Comparison of ENCODE assay signal across 7 mouse cellular contexts in the genomic region with DNA sequence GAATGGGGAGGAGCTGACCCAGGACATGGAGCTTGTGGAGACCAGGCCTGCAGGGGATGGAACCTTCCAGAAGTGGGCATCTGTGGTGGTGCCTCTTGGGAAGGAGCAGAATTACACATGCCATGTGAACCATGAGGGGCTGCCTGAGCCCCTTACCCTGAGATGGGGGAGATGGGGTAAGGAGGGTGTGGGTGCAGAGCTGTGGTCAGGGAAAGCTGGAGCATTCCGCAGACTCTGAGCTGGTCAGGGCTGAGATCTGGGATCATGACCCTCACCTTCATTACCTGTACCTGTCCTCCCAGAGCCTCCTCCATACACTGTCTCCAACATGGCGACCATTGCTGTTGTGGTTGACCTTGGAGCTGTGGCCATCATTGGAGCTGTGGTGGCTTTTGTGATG. TPM values are rescaled to one million over a fixed set of nuclear protein-coding genes. Genes with fewer than 3 reads are reported as not detected.
A peak's percentile ranks its signal among the peaks of the same experiment; 100 is the strongest.
DNase-seq lines count a peak whose midpoint lies in the region; ATAC-seq lines count a peak whose summit lies in the region.
"Not testable (repeated sequence)": the region's sequence is repeated elsewhere in the genome, so short reads cannot be mapped to it uniquely, and the experiment has no call there.
"Had no signal": no experiment of that assay in that cellular context is flagged by ENCODE, and none has a peak within 500 bp of the region (broad histone marks: within the 10 kb centered on the region; RNA-seq: fewer than 3 reads in every experiment).

No protein-coding gene starts in this region.

- H3K4me2 ChIP-seq in midbrain, embryonic 11.5 days = not testable (repeated sequence)

- H3K9ac ChIP-seq in midbrain, embryonic 11.5 days (ENCODE audit: low read length) = not testable (repeated sequence)

- not testable (repeated sequence) for H3K4me3 ChIP-seq in forebrain, embryonic 10.5 days; heart, embryonic 10.5 days; midbrain, embryonic 11.5 days (ENCODE audit: low read depth, low read length)

- peaks cover 27% of the 10 kb centered on the region for H3K27me3 ChIP-seq in forebrain, embryonic 10.5 days (ENCODE audit: poor library complexity, severe bottlenecking)
- peaks cover 41% of the 10 kb centered on the region for H3K27me3 ChIP-seq in heart, embryonic 10.5 days (ENCODE audit: insufficient read depth, poor library complexity, severe bottlenecking)
- H3K27me3 ChIP-seq in midbrain, embryonic 11.5 days (ENCODE audit: control insufficient read depth, insufficient read depth, low read length) = not testable (repeated sequence)

- ATAC-seq in midbrain, embryonic 11.5 days (ENCODE audit: low FRiP score) = not testable (repeated sequence)

- DNase-seq in forebrain, embryonic 10.5 days (ENCODE audit: extremely low spot score, low spot score) = peak; percentile 12
- peak; percentile 81 for DNase-seq in heart, adult 11 months
- peak; percentile 64 for DNase-seq in heart, embryonic 10.5 days (ENCODE audit: low spot score)
- peak; percentile 23 for DNase-seq in induced T-regulatory cell, adult 2 months (ENCODE audit: low read depth)
- DNase-seq in midbrain, embryonic 11.5 days (ENCODE audit: low spot score, missing footprints) = peak; percentile 41

- not testable (repeated sequence) for H3K27ac ChIP-seq in forebrain, embryonic 10.5 days; heart, embryonic 10.5 days; midbrain, embryonic 11.5 days (ENCODE audit: low read depth, low read length)

- not testable (repeated sequence) for H3K36me3 ChIP-seq in forebrain, embryonic 10.5 days (replicated peaks); heart, embryonic 10.5 days; midbrain, embryonic 11.5 days (ENCODE audit: control insufficient read depth, insufficient read depth, low read length)

- peaks cover 15% of the 10 kb centered on the region for H3K4me1 ChIP-seq in forebrain, embryonic 10.5 days
- not testable (repeated sequence) for H3K4me1 ChIP-seq in heart, embryonic 10.5 days; midbrain, embryonic 11.5 days (ENCODE audit: control insufficient read depth, insufficient read depth, low read length)

- 84% methylated on average over 2 of the region's 2 CpGs for WGBS in forebrain, embryonic 10.5 days
- WGBS in heart, embryonic 10.5 days = 82% methylated on average over 2 of the region's 2 CpGs
- WGBS in midbrain, embryonic 11.5 days = 93% methylated on average over 2 of the region's 2 CpGs

- not testable (repeated sequence) for H3K9me3 ChIP-seq in forebrain, embryonic 10.5 days; heart, embryonic 10.5 days; midbrain, embryonic 11.5 days (ENCODE audit: control insufficient read depth, low read length)

RNA-seq across cellular contexts. Expression of gene H2-Q7, which starts 3.4 kb away (rescaled TPM):
- polyA plus RNA-seq in forebrain, embryonic 10.5 days (2016; fragmentation: Nextera tagmentation; extraction: Ambion mirVana) = 18.5 and 19.8 TPM in 2 replicates
- 2.2 and 12.2 TPM in 2 replicates for polyA plus RNA-seq in heart, embryonic 10.5 days (2016; fragmentation: Nextera tagmentation; extraction: Ambion mirVana)
- 9.3 and 10.0 TPM in 2 replicates for polyA plus RNA-seq in midbrain, embryonic 11.5 days (2014; fragmentation: Nextera tagmentation; extraction: Ambion mirVana)

RNA-seq across cellular contexts. Expression of gene H2-Q6, which starts 17.7 kb away (rescaled TPM):
- 2.1 and 2.5 TPM in 2 replicates for polyA plus RNA-seq in forebrain, embryonic 10.5 days (2016; fragmentation: Nextera tagmentation; extraction: Ambion mirVana)
- 0.17 and 4.9 TPM in 2 replicates for polyA plus RNA-seq in heart, embryonic 10.5 days (2016; fragmentation: Nextera tagmentation; extraction: Ambion mirVana)
- 0.33 and 0.93 TPM in 2 replicates for polyA plus RNA-seq in midbrain, embryonic 11.5 days (2014; fragmentation: Nextera tagmentation; extraction: Ambion mirVana)
- polyA plus RNA-seq: C2C12 had no signal

RNA-seq across cellular contexts. Expression of gene H2-Q10, which starts 27.5 kb away (rescaled TPM):
- 0.36 and 0.37 TPM in 2 replicates for polyA plus RNA-seq in forebrain, embryonic 10.5 days (2016; fragmentation: Nextera tagmentation; extraction: Ambion mirVana)
- polyA plus RNA-seq in heart, embryonic 10.5 days (2016; fragmentation: Nextera tagmentation; extraction: Ambion mirVana) = 0.25 and 4.7 TPM in 2 replicates
- polyA plus RNA-seq in midbrain, embryonic 11.5 days (2014; fragmentation: Nextera tagmentation; extraction: Ambion mirVana) = 0.11 and 0.12 TPM in 2 replicates
- polyA plus RNA-seq: G1E had no signal

Comparison
In these comparisons a context has a peak if more than half of its experiments do, and no peak if none do; other contexts are left out.
1. DNase-seq: peak in every context shown above with its lines; median percentile 81 in heart, adult 11 months; 64 in heart, embryonic 10.5 days; 41 in midbrain, embryonic 11.5 days; 23 in induced T-regulatory cell, adult 2 months; 12 in forebrain, embryonic 10.5 days.